Mouse (Mus musculus) ES-E14 (cell line): ENCODE data around the gene Gprc5c.

Experiments
- CHD2 ChIP-seq: IDR thresholded peaks from 2 replicates; pipeline ENCODE4 v1.6.1; 2014; ENCODE audit warnings: mild to moderate bottlenecking, low read depth, low read length, inconsistent platforms
- HCFC1 ChIP-seq: IDR thresholded peaks from 2 replicates; pipeline ENCODE4 v1.6.1; 2012; ENCODE audit warnings: low read length, inconsistent platforms, borderline replicate concordance; ENCODE audit not compliant: insufficient read depth
- MAFK ChIP-seq: IDR thresholded peaks from 2 replicates; pipeline ENCODE4 v1.6.1; 2014; ENCODE audit warnings: mild to moderate bottlenecking, low read depth, low read length, inconsistent platforms; ENCODE audit not compliant: insufficient read depth
- ZNF384 ChIP-seq: IDR thresholded peaks from 2 replicates; pipeline ENCODE4 v1.6.1; 2012; ENCODE audit warnings: low read depth, low read length, inconsistent platforms

GRCm38 (mm10) chr11:114826686-114827085, 24.3 kb upstream of the Gprc5c start:
- TF ChIP-seq MAFK = no peak
- TF ChIP-seq ZNF384 = no peak
- TF ChIP-seq HCFC1 = no peak
- TF ChIP-seq CHD2 = no peak
